Mouse (Mus musculus): ENCODE data around the gene Glg1. TPM values are rescaled to one million over a fixed set of nuclear protein-coding genes. Genes with fewer than 3 reads are reported as not detected.
A peak's percentile ranks its signal among the peaks of the same experiment; 100 is the strongest.
"Not testable (repeated sequence)": the region's sequence is repeated elsewhere in the genome, so short reads cannot be mapped to it uniquely, and the experiment has no call there.

The Glg1 gene
- polyA plus RNA-seq, 1 experiment from 2014 or later: 97.1 TPM

DNA sequence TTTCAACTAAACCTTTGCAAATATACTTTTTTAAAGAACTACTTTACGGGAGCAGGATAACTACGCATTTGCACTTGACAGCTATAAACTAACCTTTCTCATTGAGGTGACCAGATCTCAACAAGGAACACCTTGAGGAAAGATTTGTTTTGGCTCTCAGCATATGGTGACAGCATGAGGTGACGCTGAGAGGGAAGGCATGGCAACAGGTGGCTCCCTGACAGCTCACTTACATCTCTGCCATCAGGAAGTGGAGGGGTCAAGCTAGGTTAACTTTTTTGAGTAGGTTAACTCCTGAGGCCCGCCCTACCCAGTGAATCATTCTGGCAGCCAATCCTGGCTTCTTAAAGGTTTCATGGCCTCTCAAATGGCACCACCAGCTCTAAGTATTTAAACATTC, 26.6 kb upstream of the Glg1 start:
- no peak overlapping the region for H3K9ac ChIP-seq
- no peaks in the 10 kb centered on the region for H3K27me3 ChIP-seq (replicated peaks)
- no peak overlapping the region for H3K4me3 ChIP-seq
- no peak overlapping the region for H3K27ac ChIP-seq
- H3K4me1 ChIP-seq: no peaks in the 10 kb centered on the region
- no peaks in the 10 kb centered on the region for H3K9me3 ChIP-seq
- 92% methylated on average over 4 of the region's 4 CpGs for whole genome bisulfite sequencing
- H3K4me2 ChIP-seq (replicated peaks): no peak overlapping the region
- peaks cover 81% of the 10 kb centered on the region for H3K36me3 ChIP-seq
- no peak for ATAC-seq (ENCODE audit: low FRiP score, low read depth)

DNA sequence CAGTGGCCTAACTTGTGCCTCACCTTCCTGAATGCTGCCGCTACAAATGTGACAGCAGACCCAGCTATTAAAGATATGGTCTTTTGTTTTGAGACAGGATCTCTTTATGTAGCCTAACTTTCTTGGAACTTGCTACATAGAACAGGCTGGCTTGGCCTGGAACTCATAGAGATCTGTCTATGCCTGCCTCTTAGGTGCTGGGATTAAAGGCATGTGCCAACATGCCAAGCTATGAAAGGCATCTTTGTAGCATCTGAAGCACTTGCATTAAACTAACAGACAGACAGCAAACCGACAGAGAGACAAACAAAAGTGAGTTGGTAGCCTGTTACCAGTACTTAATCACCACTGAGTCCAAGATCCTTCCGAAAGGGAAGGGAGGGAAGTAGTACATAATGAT, 23.1 kb upstream of the Glg1 start:
- no peaks in the 10 kb centered on the region for H3K27me3 ChIP-seq (replicated peaks)
- WGBS: 98% methylated on average over 3 of the region's 3 CpGs
- peaks cover 79% of the 10 kb centered on the region for H3K36me3 ChIP-seq
- H3K4me3 ChIP-seq: no peak overlapping the region
- no peak overlapping the region for H3K27ac ChIP-seq
- no peak overlapping the region for H3K9ac ChIP-seq
- H3K9me3 ChIP-seq: no peaks in the 10 kb centered on the region
- ATAC-seq (ENCODE audit: low FRiP score, low read depth): no peak
- no peak overlapping the region for H3K4me2 ChIP-seq (replicated peaks)
- no peaks in the 10 kb centered on the region for H3K4me1 ChIP-seq

DNA sequence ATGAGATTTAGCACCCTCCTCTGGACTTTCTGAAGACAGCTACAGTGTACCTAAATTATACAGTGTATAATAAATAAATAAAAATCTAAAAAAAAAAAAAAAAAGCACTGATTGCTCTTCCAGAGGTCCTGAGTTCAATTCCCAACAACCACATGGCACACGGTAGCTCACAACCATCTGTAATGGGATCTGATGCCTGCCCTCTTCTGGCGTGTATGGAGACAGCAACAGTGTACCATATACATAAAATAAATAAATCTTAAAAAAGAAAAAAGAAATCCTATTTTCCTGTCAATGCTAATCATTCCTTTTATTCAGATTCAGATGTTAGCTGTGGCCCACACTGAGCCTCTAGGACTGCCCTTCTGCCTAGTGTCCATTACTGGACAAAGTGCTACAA, 9.3 kb upstream of the Glg1 start:
- H3K4me1 ChIP-seq: no peaks in the 10 kb centered on the region
- H3K36me3 ChIP-seq: peaks cover 10% of the 10 kb centered on the region
- no peak overlapping the region for H3K4me2 ChIP-seq (replicated peaks)
- no peak for ATAC-seq (ENCODE audit: low FRiP score, low read depth)
- H3K27ac ChIP-seq: no peak overlapping the region
- no peaks in the 10 kb centered on the region for H3K9me3 ChIP-seq
- no peak overlapping the region for H3K4me3 ChIP-seq
- no peak overlapping the region for H3K9ac ChIP-seq
- no peaks in the 10 kb centered on the region for H3K27me3 ChIP-seq (replicated peaks)
- WGBS: 73% methylated on average over 2 of the region's 2 CpGs

DNA sequence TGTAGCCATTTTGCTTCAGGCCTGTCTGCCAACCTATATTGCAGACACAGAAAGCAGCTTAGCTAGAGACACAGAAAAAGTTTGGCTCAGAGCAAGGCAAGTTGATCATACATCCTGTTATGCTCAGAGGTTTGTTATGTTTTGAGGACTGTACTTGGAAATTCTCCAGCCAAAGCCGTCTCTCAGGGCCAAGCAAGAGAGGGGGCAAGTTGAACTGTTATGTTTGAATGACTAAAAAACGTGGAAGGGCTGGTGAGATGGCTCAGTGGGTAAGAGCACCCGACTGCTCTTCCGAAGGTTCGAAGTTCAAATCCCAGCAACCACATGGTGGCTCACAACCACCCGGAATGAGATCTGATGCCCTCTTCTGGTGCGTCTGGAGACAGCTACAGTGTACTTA, 7.1 kb upstream of the Glg1 start:
- H3K36me3 ChIP-seq; H3K4me3 ChIP-seq; ATAC-seq (ENCODE audit: low FRiP score, low read depth); H3K27me3 ChIP-seq (replicated peaks); H3K4me2 ChIP-seq (replicated peaks); H3K9me3 ChIP-seq; H3K4me1 ChIP-seq; H3K9ac ChIP-seq; H3K27ac ChIP-seq: not testable (repeated sequence)
- WGBS: 75% methylated on average over 7 of the region's 7 CpGs

DNA sequence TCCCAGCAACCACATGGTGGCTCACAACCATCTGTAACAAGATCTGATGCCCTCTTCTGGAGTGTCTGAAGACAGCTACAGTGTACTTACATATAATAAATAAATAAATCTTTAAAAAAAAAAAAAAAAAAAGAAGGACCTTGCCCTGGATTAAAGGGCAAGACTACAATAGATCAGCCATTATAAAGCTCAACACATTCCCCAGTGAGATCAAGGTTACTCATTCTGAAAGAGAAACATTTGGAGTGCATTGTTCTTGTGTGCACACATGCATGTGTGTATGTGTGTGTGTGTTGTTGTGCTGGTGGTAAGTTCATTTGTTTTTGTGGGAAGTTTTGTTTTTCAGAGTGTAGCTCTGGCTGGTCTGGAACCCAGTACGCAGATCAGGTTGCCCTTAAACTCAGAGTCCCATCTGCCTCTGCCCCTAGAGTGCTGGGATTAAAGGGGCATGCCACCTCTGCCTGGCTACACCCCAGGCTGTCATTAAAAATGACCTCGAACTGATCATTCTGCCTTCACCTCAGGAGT, 5.7 kb upstream of the Glg1 start:
- no peak for ATAC-seq (ENCODE audit: low FRiP score, low read depth)

DNA sequence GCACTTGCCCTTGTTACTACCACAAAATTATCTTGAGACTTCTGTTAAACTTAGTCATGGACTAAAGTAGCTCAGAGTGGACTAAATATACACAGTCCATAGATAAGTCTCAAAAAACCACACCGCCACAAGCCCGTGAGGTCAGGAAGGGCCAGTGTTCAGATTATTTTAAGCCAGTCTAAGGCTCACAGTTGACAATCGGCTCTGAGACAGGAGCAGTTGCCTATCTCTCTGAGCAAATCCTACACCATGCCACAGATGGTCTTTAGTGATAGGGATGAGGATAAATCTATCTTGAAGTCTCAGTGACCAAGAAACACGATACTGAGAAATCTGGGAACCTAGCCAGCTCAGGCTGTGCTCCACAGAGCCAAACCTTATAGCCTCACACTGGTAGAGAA, 3.0 kb upstream of the Glg1 start:
- Histone ChIP-seq H3K27me3 (replicated peaks) (no peaks in the 10 kb centered on the region), H3K4me2 (replicated peaks) (no peak overlapping the region), H3K36me3 (no peaks in the 10 kb centered on the region), H3K27ac (no peak overlapping the region), H3K9ac (no peak overlapping the region), H3K4me3 (no peak overlapping the region), H3K9me3 (no peaks in the 10 kb centered on the region), H3K4me1 (peaks cover 7% of the 10 kb centered on the region)
- WGBS: 85% methylated on average over 4 of the region's 4 CpGs
- no peak for ATAC-seq (ENCODE audit: low FRiP score, low read depth)

More for the DNA sequence above, 5.7 kb upstream of the Glg1 start:
- Histone ChIP-seq H3K4me2 (replicated peaks) (no peak overlapping the region), H3K36me3 (no peaks in the 10 kb centered on the region), H3K27me3 (replicated peaks) (no peaks in the 10 kb centered on the region), H3K9me3 (no peaks in the 10 kb centered on the region), H3K27ac (no peak overlapping the region), H3K4me1 (no peaks in the 10 kb centered on the region), H3K9ac (no peak overlapping the region), H3K4me3 (no peak overlapping the region)
- WGBS: 84% methylated on average over 2 of the region's 2 CpGs

DNA sequence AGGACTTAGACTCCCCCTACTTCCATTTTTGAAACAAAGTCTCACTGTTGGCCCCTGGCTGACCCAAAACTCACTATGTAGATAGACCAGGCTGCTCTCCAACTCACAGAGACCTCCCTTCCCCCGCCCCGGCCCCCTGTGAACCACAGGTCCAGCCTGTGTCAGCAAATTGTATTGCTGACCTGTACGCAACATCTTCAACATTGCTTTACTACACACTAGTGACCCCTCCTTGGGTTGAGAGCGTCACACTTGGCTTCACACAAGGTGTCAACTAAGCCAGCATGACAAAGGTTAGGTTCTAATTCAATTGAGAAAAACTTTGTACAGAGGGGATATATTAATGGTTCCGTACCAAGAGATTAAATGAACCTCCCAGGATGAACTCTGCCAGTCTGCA, 1.2 kb upstream of the Glg1 start:
- H3K4me2 ChIP-seq (replicated peaks): no peak overlapping the region
- 96% methylated on average over 5 of the region's 5 CpGs for WGBS
- ATAC-seq (ENCODE audit: low FRiP score, low read depth): no peak

DNA sequence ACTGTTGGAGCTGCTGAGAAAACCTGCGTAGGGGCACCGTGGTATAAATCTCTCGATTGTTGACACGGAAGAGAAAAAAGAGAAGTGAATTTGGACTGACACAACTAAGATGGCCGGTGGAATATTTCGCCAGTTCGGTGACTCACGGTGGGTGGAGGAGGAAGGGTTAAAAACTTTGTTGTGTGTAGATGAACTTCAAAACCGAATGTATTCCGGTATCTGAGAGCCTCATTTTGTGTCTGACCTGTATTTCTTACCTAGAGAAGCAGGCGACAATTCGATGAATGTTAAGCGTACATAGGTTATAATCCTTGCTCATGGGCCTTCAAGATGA, 359 bp upstream of the Glg1 start:
- Histone ChIP-seq H3K9me3 (no peaks in the 10 kb centered on the region), H3K27ac (peak overlapping the region; percentile 98; the same call in 1 of the 2 replicates), H3K9ac (peak overlapping the region; percentile 98), H3K4me3 (peak overlapping the region; percentile 89), H3K27me3 (replicated peaks) (no peaks in the 10 kb centered on the region), H3K4me1 (peaks cover 7% of the 10 kb centered on the region), H3K36me3 (no peaks in the 10 kb centered on the region), H3K4me2 (replicated peaks) (peak overlapping the region; percentile 63)
- WGBS: 13% methylated on average over 13 of the region's 13 CpGs
- ATAC-seq (ENCODE audit: low FRiP score, low read depth): 0 out of 2 replicates have a peak, but pooled peaks have one; percentile 8

More for the DNA sequence above, 1.2 kb upstream of the Glg1 start:
- Histone ChIP-seq H3K4me3 (no peak overlapping the region), H3K27me3 (replicated peaks) (no peaks in the 10 kb centered on the region), H3K36me3 (no peaks in the 10 kb centered on the region), H3K4me1 (peaks cover 7% of the 10 kb centered on the region), H3K9me3 (no peaks in the 10 kb centered on the region), H3K27ac (no peak overlapping the region), H3K9ac (no peak overlapping the region)

DNA sequence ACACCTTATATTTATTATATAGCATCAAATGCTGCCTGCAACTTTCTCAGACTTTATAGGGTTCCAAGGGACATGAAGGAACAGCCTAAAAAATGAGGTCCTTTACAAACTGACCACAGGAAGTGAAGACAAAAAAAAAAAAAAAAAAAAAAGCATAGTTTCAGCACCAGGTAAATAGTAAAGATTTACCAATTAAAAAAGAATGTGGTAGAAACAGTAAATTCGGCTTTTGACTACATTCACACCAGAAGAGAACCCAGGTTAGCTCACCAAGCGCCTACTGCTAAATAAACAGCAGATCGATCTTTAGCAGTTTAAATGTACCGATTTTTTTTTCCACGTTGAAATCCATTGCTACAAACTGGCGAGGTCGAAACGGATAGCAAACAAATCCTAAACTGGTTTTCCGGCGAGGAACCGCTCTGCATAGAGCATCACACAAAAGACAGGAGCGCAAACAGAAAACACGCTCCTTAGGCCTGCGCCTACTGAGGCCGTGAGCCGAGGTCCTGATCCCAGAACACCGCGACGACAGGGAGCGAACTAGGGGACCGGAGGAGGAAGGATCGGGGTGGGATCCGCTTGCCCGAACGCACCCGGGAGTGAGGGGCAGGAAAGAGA, 896 bp downstream of the Glg1 start:
- no peaks in the 10 kb centered on the region for H3K27me3 ChIP-seq (replicated peaks)
- ATAC-seq (ENCODE audit: low FRiP score, low read depth): peak; percentile 79
- WGBS: under 1% methylated on average over 26 of the region's 26 CpGs
- peak overlapping the region; percentile 89 for H3K4me3 ChIP-seq
- H3K4me2 ChIP-seq (replicated peaks): peak overlapping the region; percentile 63
- peaks cover 7% of the 10 kb centered on the region for H3K4me1 ChIP-seq
- H3K9ac ChIP-seq: peak overlapping the region; percentile 98
- H3K9me3 ChIP-seq: no peaks in the 10 kb centered on the region
- H3K36me3 ChIP-seq: no peaks in the 10 kb centered on the region
- H3K27ac ChIP-seq: peak overlapping the region; percentile 98

DNA sequence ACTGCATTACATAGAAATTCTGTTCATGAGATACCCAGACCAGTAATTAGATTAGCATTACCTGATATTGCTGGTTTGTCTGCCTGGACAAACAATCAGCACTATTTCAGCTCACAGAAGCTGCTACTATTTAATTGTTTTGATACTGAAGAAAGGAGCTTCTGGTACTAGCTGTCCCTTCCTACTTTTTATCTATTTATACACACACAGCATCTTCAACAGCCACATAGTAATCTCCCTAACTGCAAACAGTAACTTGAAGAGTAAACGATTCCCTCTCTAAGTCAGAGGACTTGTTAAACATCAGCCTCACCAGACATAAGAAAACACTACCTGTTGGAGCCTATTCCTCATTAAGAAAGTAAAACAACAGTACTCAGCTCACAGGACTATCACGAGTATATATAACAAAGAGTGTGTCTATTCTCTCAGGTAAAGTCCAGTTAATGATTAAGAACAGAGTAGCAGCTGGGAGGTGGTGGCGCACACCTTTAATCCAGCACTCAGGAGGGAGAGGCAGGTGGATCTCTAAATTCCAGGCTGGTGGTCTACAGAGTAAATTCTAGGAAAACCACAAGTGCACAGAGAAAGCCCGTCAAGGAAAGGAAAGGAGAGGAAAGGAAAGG, 6.4 kb downstream of the Glg1 start:
- Histone ChIP-seq H3K27me3 (replicated peaks) (no peaks in the 10 kb centered on the region), H3K9ac (no peak overlapping the region), H3K27ac (no peak overlapping the region), H3K4me3 (no peak overlapping the region), H3K36me3 (no peaks in the 10 kb centered on the region), H3K4me1 (peaks cover 4% of the 10 kb centered on the region), H3K9me3 (no peaks in the 10 kb centered on the region), H3K4me2 (replicated peaks) (no peak overlapping the region)
- WGBS: 94% methylated on average over 4 of the region's 4 CpGs
- no peak for ATAC-seq (ENCODE audit: low FRiP score, low read depth)

DNA sequence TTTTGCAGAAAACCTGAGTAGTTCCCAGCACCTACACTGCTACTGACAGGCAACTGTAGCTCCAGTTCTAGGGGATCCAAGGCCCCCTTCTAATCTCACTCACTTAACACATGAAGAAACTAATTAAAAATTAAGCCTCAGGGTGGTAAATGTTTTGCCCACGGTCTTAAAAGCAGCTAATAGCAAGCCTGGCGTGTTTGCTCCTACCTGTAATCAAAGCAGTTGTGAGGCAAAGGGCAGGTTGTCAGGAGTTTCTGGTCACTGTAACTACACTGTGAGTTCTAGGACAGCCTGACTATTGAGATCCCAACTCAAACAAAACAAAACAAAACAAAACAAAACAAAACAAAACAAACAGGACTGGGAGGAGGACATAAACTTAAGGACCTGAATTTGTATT, 8.9 kb downstream of the Glg1 start:
- H3K27me3 ChIP-seq (replicated peaks): no peaks in the 10 kb centered on the region
- H3K4me3 ChIP-seq: no peak overlapping the region
- H3K4me1 ChIP-seq: no peaks in the 10 kb centered on the region
- no peak overlapping the region for H3K4me2 ChIP-seq (replicated peaks)
- no peaks in the 10 kb centered on the region for H3K36me3 ChIP-seq
- WGBS: 81% methylated on average over 2 of the region's 2 CpGs
- H3K27ac ChIP-seq: no peak overlapping the region
- H3K9ac ChIP-seq: no peak overlapping the region
- H3K9me3 ChIP-seq: no peaks in the 10 kb centered on the region
- ATAC-seq (ENCODE audit: low FRiP score, low read depth): no peak

DNA sequence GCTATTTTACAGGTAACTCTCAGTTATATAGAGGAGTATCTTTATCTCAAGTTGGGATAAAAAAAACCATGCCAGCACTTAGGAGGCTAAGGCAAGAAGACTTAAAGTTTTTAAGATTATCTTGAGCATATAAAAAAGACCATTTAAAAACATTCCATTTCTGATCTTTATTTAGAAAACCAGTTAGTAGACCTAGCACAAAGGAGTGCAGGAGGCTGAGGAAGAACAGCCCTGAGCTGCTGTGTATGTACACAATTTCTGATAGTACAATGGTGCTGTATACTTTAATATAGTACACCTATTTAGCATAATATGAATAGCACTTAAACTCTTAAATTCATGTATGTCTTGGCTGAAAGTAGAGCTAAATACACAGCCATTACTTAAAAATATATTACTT, 10.9 kb downstream of the Glg1 start:
- no peak overlapping the region for H3K4me2 ChIP-seq (replicated peaks)
- H3K4me3 ChIP-seq: no peak overlapping the region
- H3K27ac ChIP-seq: no peak overlapping the region
- no peaks in the 10 kb centered on the region for H3K27me3 ChIP-seq (replicated peaks)
- no peaks in the 10 kb centered on the region for H3K36me3 ChIP-seq
- no peaks in the 10 kb centered on the region for H3K9me3 ChIP-seq
- no peak for ATAC-seq (ENCODE audit: low FRiP score, low read depth)
- no peaks in the 10 kb centered on the region for H3K4me1 ChIP-seq
- no peak overlapping the region for H3K9ac ChIP-seq

DNA sequence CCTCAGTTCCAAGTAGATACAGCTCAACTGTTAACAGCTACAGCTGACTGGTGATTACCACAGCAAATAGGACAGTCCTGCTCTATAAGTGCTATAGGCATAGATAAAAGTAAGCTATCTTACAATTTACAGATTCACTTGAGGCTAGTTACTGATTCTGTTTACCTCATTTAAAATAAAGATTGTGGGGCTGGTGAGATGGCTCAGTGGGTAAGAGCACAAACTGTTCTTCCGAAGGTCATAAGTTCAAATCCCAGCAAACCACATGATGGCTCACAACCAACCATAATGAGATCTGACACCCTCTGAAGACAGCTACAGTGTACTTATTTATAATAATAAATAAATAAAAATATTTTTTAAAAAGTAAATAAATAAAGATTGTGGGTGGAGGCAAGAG, 12.2 kb downstream of the Glg1 start:
- ATAC-seq (ENCODE audit: low FRiP score, low read depth); H3K4me3 ChIP-seq; H3K27me3 ChIP-seq (replicated peaks); H3K9me3 ChIP-seq; H3K9ac ChIP-seq; H3K27ac ChIP-seq; H3K4me2 ChIP-seq (replicated peaks); H3K4me1 ChIP-seq; H3K36me3 ChIP-seq: not testable (repeated sequence)
- 95% methylated on average over 1 of the region's 1 CpGs for WGBS
